Mouse (Mus musculus) heart, adult 2 months (tissue): Measurements from ENCODE around the gene Nr2c1.

Source experiments
- CTCF ChIP-seq: fragments of 200-600 bp; IDR thresholded peaks from 2 replicates; pipeline ENCODE4 v1.8.1; 2022; ENCODE audit warnings: antibody characterized with exemption, mild to moderate bottlenecking, moderate library complexity
- POLR2A ChIP-seq: fragments of 200-500 bp; IDR thresholded peaks from 2 replicates; pipeline ENCODE4 v1.6.1; 2011; ENCODE audit warnings: mild to moderate bottlenecking, low read depth, low read length, control low read depth; ENCODE audit not compliant: insufficient read depth

- TF ChIP-seq CTCF (no peak), POLR2A (no peak)
Measured at GRCm38 (mm10) chr10:94105498-94105897, 42.3 kb upstream of the Nr2c1 start.
